Mouse (Mus musculus) activated CD4-positive, CD25-positive, alpha-beta regulatory T cell, adult 4 months (primary cell): ENCODE data around the gene Fbxl2. TPM values are rescaled to one million over a fixed set of nuclear protein-coding genes. Genes with fewer than 3 reads are reported as not detected.

Source experiments
- ATAC-seq: one replicate; pipeline ENCODE4 v1.8.0; 2017
- polyA plus RNA-seq, 2 experiments: library from polyadenylated mRNA; unstranded; fragments of 100-300 nt; shearing (Covaris generic); gene quantifications; one replicate each; pipeline ENCODE4 v1.2.1; 2017

Fbxl2 gene
- polyA plus RNA-seq, 2 experiments from 2014 or later: 2.1 to 2.6 TPM

DNA sequence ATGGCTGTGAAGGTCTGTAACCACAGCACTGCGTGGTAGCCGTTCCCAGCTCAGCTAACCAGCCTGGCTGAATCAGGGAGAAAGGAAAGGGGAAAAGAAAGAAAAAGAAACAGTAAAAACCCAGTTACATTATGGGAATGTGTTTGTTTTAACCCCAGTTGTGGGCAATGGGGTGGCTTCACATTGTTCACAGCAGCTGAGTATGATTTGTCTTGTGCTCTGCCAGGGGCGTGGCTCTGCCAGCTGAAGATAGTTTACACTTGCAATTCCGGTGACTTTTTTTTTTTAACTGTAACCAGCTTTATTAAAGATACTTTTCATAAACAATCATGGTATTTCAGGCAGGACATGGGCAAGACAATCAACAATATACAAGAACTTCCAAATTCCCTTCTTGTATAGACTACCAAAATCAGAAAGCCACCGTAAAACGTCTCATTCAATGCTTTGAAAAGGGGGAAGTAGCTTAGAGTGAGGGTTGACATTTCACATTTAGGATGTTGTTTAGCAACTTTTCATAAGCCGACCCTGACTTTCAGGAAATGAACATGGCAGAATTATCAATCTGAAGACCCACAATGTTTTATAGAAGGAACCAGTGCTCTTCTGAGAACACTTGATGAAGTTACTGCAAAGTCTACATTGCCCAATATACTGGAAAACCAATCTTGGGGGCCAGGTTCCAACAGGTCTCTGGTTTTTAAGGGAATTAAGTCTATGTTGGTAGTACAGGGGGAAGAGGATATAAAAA lies 26.8 kb downstream of the Fbxl2 start:
- ATAC-seq: no peak

DNA sequence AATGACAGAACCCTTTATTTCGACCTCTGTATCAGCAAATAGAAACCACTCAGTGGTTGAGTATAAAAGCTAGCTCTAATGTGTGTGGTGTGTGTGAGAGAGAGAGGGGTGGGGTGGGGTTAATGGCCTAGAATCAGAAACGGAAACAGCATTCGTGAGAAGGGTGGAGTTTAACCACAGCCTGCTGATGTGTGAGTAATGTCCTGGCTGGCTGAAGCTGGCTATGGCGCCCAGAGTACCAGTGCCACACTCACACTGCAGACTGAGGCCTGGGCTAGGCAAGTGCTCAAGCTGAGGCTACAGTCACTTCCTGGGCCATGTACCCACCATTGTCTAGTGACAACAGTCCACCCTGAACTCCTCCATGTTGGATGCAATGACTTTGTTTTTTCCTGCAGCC lies 29.6 kb downstream of the Fbxl2 start:
- peak; percentile 93 for ATAC-seq

DNA sequence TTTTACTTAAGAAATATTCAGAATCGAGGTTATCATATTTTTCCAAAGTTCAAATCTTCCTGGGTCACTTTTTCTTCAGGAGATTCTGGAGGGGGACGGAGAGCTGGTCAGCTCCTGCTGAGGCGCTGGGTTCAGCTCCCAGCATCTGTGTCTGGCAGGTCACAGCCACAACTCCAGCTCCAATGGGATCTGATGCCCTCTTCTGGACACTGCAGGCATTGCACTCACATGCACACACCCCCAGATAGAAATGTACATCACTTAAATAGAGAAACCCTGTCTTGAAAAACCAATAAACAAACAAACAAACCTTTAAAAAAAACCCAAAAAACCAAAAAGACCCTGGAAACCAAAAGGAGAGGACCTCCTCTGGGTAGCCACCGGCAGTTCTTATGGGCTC lies 30.3 kb downstream of the Fbxl2 start:
- ATAC-seq: no peak

DNA sequence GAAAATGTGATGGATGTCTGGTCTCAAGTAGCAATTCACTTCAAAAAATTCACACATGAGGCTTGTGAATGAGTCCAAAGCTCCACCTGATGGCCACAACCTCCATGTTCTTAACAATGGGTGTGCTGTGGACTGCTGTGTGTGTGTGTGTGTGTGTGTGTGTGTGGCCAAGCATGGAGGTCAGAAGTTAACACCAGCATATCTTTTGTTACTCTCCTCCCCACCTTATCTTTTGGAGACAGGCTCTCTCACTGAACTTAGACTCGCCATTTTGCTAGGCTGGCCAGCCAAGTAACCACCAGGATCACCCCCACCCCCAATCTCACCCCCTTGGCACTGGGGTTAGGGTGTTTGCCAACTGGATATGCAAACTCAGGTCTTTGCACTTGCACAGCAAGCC lies 32.0 kb downstream of the Fbxl2 start:
- no peak for ATAC-seq

DNA sequence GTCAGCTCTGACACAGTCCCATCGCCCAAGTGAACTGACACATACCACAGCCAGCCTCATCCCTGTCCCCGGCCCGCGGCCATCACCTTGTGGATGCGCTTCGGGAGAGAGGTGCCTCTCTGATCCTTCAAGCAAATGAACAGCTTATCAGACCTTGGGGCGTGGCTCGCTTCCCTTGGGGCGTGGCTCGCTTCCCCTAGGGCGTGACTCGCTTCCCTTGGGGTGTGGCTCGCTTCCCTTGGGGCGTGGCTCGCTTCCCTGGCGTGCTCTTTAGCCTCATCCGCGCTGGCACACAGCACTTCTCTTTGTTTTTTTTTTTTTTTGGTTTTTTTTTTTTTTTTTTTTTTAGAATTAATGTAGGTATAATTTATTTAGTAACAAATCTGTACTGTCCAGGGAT lies 34.8 kb downstream of the Fbxl2 start:
- no peak for ATAC-seq

DNA sequence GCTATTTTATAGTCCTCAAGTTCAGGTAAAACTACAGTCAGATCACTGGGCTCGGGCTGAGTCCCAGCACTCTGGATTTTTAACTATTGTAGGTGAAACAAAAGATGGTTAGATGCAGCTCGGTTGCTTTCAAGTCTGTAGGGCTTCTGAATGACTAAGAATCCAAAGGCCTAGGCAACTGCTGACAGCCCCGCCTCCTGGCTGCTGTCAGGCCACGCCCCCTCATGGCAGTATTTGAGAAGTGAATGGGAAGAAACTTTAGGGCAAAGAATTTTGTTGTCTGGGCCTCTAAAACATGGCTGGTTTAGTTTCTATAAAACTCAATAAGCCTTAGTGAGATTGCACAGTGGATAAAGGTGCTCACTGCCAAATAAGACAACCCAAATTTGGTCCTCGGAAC lies 36.5 kb downstream of the Fbxl2 start:
- ATAC-seq: no peak

DNA sequence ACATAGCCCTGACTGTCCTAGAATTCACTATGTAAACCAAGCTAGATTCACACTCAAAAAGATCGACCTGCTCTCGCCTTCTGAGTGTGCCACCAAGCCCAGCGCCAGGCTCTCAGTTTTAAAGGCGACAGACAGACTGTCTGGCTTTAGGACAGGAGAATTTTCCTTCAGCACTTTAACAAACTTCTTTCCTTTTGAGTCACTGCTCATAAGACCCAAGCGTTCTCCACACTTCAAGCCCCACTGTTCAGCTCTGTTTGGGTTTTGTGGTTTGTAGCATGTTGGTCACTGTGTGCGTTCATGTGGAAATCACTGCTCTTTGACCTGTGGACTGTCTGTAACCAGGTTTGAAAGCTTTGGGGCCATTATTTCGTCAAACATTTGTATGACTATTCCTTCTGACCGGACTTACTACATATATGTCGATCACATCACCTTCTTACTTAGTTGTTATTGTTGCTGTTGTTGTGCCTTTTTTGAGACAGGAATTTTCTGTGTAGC lies 38.1 kb downstream of the Fbxl2 start:
- no peak for ATAC-seq

DNA sequence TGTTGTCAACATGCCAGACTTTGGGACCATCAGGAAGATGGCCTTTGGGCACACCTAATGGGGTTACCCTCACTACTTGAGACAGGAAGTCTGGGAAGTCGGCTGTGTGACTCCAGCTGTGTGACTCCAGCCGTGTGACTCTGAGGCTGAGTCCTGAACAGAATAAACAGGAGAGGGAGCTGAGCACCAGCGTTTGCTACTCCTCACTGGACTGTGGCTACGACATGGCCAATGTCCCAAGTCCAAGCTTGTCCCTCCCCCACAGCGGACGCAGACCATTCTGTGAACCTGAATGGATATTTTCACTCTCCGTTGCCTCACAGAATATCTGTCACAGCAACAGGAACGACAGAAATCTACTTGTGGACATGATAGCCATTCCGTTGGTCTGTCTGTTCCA lies 39.2 kb downstream of the Fbxl2 start:
- ATAC-seq: no peak

DNA sequence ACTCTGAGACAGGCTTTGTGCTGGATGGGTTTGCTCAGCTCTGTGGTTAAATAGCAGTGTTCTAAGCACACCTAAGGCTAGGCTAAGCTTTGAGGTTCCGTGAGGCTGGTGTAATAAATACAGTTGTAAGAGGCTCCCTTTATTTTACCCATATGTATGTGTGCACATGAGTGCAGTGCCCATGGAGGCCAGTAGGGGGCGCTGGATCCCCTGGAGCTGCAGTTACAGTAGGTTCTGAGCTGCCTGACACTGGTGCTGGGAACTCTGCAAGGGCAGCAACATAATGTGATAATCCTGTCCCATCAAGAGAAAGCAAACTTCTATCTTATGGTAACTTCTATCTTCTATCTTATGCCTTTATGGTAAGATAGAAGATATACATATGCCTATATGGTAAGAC lies 47.7 kb downstream of the Fbxl2 start:
- no peak for ATAC-seq

DNA sequence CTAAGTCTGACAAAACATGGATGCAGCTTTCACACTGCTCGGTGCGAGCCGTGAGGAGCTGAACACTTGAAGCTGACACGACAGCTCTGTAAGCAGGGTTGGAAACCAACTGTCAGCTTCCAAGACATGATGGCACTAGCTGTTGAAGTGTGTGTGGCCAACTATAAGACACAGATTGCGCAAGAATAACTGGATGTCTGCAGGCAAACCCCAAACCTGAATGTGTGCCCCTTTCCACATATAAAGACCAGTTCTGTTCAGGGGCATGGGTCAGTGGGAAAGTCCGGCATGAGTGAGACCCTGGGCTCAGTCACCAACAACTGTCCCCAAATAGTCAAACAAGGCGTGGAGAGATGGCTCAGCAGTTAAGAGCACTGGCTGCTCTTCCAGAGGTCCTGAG lies 53.2 kb downstream of the Fbxl2 start:
- ATAC-seq: no peak

DNA sequence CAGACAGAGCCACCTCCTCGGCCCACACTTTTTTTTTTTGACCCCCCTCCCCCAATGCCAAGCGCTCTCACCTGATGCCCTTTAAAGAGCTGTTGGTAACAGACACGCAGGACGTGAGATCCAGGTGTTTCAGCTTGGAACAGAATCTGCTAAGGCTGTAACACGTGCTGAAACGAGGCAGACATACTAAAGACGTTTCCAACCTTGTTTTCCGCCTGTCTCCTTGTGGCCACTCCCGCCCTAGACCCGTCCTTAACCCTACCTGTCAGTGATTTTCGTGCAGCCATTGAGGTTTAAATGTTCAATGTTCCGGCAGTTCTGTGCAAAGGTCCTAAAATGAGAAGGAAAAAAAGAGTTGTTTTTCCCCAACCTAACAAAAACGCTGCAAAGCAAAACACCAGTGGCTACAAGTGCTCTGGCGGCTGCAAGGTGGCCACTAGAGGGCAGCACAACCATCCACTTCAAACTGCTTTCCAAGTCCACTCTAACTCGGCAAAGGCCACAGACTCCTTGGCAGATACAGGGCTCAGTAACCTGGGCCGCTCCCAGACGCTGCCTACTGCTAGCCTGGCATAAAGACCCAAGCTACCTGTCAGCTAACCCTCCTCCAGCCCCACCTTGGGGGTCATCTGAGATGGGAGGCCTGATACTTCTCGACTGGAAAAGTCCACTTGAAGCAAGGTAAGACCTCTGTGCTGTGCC lies 55.3 kb downstream of the Fbxl2 start:
- ATAC-seq: peak; percentile 59

DNA sequence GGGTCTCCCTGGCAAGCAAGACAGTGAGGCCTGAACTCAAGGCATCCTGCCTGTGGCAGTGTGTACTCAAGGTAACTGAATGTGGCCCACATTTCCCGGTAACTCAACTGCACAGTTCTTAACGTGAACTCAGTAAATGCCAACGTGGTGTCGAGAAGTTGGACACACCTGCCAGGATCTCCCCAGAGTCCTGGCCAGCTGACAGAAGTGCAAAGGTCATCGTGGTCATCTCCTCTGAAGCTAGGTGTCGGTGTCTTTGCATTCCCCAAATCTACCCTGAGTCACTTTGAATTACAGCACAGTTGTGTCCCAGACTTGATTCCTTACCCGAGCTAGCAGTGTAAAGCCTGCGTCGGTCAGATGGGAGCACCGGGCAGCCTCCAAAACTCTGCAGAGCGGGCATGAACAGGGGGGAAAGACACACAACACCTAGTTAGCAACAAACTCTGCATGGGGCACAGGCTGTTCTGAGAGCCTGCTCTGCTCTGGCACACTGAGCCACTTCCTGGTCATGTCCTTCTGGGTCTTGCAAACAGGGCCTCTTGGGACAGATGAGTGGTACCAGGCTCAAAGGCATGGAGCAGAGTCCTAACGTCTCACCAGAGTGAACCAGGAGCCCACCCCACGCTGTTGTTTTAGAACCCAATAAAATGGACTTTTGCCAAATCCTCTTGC lies 60.9 kb downstream of the Fbxl2 start:
- ATAC-seq: no peak

DNA sequence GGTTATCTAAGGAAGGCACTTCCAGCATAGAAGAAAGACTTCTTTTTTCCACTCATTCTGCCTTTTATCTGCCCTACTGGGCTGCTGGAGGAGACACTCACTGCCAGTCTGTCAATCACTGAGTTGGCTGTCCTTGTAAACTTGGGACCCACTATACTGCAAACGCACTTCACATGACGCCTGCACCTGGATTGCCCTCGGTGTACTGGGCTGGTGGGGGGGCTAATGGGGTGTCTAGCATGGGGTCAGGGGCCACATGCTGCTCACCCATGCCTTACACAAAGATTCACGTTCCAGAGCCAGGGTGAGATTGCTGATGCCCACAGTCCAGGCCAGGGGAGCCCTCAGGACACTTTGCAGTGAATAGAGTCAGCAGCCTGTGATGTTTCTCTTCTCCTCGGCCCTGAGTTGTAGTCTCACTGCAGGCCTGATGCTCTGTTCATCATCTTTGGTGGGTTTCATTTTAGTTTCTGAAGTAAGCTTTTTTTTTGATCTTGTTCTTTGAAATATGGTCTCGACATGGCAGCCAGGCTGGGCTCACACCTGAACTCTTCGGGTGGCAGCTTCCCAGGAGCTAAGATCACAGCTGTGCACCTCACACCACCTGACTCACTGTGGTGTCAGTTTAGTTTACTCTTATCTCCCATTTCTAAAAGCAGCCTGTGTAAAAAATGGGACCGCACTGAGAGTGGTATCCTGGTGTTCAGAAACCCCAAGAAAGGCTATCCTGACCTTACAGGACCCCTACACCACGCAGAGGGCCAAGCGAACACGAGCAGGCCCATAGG lies 62.9 kb downstream of the Fbxl2 start:
- no peak for ATAC-seq

DNA sequence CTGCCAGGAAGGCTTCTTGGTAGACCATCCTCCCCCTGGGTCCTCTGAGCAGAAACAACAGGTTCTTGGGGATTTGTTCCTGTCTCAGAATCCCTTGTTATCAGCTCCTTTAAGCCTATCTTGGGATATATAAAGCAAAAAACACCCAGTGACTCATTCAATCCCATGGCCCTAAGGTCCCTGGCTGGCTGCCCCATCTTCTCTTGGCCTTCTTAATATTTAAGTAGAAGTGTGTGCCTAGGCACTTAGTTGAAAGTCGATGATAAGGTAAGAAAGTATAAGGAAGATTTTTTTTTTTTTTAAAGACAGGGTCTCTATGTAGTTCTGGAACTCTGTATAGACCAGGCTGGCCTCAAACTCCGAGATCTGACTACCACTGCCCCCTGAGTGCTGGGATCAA lies 63.5 kb downstream of the Fbxl2 start:
- no peak for ATAC-seq

DNA sequence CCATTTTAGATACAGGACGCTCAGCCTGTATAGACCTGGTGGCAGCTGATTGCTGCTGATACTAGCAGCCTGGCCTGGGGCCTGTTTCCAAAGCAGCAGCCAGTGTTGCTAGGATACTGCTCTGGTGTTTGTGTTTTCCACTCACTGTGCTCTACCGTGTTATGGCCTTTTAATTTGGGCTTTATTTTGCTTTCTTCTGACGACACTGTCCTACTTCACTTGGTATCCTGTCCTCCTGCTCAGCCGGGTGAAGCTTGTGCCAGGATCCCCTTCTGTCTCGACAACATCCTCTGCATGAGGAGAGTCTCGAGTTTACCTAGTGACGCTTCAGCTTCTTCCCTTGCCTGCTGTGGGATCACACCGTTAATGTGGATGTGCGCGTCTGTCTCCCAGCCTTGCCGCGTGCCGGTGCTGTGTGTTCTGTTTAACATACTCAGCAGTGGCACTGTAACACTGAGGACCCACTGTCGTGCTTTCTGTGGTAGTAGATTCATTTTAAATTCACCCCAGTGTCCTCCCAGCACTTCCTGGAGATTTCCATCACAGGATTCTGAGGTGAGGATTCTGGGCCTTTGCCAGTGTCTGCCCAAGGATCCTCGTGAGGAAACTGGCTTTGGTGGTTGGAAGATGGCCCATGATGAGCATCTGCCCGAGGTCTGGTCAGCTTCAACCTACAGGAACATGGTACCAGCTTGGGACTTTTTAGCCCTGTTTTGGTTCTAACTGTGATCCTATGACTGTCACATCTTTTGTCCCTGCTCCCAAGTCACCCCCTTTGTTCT lies 64.7 kb downstream of the Fbxl2 start:
- no peak for ATAC-seq

DNA sequence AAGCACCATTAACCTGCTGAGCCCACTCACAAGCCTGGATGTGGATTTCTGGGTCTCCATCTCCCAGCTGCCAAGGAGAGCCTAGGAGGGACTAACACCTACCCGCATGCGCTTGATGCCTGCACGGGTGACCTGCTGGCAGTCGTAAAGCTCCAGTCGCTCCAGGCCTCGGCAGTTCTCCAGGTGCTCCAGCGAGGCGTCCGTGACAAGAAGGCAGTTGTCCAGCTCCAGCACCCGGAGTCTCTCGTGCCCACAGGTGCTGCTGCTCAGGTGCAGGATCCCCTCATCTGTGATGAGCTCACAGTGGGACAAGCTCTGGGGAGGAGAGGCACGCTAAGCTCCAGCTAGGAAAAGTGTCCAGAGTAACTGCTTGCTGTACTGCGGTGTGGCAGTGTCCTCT lies 66.6 kb downstream of the Fbxl2 start:
- no peak for ATAC-seq

DNA sequence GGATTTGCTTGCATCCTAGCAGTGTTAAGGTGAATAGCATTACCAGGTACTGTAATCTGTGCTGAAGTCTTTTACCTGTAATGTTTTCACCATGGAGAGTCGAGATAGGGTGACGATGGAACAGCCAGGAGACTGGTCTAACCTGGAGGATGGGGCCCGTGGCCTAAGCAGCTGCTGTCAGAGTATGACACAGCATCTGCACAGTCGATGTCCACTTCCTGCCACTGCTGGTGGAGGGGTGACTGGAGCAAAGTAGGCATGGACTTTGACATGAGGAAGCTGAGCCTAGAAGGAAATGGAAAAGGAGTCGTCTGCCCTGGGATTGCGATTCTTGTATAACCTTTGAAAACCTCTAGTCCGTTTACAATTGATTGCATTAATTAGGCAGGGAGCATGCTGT lies 67.3 kb downstream of the Fbxl2 start:
- no peak for ATAC-seq

DNA sequence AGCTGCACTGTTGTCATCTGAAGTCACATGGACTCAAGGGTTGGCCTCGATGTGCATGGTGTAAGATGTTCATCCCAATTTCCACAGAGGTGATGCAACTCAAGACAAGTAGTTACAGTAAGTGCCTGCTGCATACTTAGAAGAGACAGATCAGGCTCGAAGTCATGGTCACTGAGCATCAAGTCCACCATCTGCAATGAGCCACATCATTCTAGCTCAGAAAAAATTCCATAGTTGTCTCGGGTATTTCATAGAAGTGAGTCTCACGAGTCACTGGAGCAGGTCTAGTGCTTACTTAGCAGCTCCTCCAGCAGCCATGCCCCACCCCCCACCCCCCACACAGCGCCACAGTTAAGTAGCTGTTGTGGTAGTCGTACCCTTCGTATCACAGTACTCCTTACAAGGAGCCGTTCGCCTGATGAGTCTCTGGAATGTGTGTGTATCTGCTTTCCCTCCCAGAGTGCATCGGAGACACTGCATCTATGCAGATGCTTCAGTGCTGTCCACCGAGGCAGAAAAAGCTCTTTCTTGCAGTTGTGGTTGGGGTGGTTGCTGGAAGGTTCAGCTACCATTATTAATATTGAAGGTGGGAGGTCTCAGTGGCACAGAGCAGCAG lies 68.7 kb downstream of the Fbxl2 start:
- ATAC-seq: no peak

DNA sequence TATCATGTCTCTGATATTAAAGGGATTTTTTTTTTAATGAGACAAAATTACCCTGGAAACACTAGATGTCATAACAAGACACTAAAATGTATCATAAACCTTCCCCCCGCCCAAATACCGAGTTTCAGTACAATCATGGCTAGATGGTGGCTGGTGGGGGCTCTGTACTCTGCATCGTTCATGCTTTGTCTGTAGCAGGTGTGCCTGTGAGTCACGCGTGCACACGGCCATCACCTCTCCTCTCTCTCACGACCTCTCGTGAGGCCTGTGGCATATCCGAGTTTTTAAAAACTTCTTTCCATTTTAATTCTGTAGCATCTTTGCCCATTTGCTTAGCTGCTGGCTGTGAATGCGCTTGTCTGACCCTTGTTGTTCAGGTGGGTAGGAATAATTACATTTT lies 69.7 kb downstream of the Fbxl2 start:
- ATAC-seq: no peak

DNA sequence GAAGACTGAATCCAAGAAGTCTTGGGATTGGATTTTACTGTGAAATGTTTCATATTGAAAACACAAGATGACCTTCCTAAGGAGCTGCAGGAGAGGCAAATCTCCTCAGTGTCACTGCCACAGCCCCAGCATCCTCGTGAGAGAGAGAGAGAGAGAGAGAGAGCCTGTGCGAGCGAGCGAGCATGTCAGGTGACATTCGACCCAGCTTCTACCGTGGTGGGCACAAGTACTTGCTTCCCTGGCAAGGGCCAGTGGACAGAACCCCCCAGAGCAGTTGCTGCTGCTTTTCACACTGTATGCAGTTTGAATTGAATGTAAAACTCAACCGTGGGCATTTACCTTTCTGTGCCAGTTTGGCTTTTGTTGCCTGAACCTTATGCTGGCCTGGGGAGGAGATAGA lies 70.5 kb downstream of the Fbxl2 start:
- no peak for ATAC-seq

DNA sequence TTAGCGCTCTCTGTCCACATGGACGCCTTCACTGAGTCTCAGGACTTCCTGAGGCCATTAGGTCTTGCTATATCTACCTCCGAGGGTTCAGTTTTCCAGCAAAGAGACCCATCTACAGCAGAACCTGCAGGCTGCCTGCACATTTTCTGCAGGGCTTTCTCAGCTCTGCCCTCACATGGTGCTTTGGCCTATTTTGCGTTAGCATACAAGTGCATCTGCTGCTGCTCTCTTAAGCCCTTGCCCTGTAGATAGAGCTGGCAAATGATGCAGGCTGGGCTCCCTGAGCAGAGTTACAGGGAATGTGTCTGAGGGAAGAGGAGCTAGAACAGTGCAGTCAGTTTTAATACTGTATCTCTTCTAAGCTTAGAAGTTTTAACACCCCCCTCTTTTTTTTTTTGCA lies 71.0 kb downstream of the Fbxl2 start:
- no peak for ATAC-seq

DNA sequence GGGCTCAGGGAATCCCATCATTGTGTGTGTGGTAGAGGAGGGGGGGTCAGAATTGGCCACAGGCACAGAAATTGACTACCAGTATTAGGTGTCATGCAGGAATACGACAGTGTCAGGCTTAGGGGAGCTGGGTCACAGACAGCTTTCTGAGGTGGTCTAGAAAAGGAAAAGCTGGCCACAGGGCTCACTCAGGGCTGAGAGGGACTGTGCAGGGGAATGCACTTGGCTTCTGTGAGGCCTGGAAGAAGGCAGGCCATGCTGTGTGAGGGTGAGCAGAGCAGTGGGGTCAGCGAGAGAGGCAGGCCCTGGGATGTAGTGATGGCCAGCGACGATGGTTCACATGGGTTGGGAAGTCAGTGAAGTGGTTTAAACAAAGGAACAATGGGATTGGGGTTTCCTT lies 72.1 kb downstream of the Fbxl2 start:
- ATAC-seq: no peak
